Mouse (Mus musculus) liver, postnatal 0 days (tissue): ENCODE measurements at regions not wholly inside any gene's neighbourhood (a gene's known extent, or its start where the extent isn't known, plus 50 kb on each side); places are given as distances from the start of the nearest gene placed in this dataset.

Experiments used
- CTCF ChIP-seq: sonication (generic); IDR thresholded peaks from 2 replicates; pipeline ENCODE4 v1.5.1; 2016; ENCODE audit warnings: antibody characterized with exemption, low read depth
- EP300 ChIP-seq: IDR thresholded peaks from 2 replicates; pipeline ENCODE4 v1.6.1; 2016; ENCODE audit warnings: antibody characterized with exemption, low read depth, mild to moderate bottlenecking

GRCm38 (mm10) chr4:114678053-114678941 is 143.2 kb upstream of the Gm12830 start:
- TF ChIP-seq CTCF (no peak), EP300 (no peak)
